ENCODE assay signal across 18 mouse cellular contexts in the genomic region with DNA sequence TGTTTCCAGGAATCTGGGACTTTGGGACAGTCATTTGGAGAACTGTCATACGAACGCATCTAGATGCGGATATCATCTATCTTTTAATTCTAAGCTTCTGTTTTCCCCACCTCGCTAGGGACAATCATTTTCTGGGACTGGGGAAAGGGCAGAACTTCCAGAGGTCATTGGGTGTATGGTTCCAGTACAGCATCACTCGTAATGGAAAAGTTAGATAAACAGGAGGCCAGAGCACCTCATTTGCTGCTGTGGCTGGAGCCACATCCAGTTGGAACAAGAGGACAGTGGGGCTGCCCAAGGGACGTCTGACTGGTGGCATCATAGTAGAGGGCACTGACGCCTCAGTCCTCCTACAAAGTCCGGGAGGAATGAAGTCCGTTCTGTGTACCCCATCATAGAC. TPM values are rescaled to one million over a fixed set of nuclear protein-coding genes. Genes with fewer than 3 reads are reported as not detected.
DNase-seq lines count a peak whose midpoint lies in the region; ATAC-seq and TF ChIP-seq lines count a peak whose summit lies in the region.
"Had no signal": no experiment of that assay in that cellular context is flagged by ENCODE, and none has a peak within 500 bp of the region (broad histone marks: within the 10 kb centered on the region; RNA-seq: fewer than 3 reads in every experiment).

No protein-coding gene starts in this region.

- TF ChIP-seq EP300 in heart, adult 2 months (IDR thresholded peaks at IDR 0.05; ENCODE audit: insufficient read depth, low read depth, low read length), result no peak
- TF ChIP-seq EP300 in liver, postnatal 0 days (IDR thresholded peaks at IDR 0.05; ENCODE audit: low read depth), result no peak

- H3K4me3 ChIP-seq in heart, adult 2 months, result no peak overlapping the region
- no peak overlapping the region for H3K4me3 ChIP-seq in liver, postnatal 0 days (ENCODE audit: low read depth, low read length)
- H3K4me3 ChIP-seq in liver, embryonic 12.5 days, result no peak overlapping the region
- no peak overlapping the region for H3K4me3 ChIP-seq in thymus, adult 2 months (ENCODE audit: control insufficient read depth, insufficient read depth, low read length)
- no peak overlapping the region for H3K4me3 ChIP-seq in forebrain, embryonic 13.5 days
- H3K4me3 ChIP-seq: embryonic facial prominence, embryonic 13.5 days; forebrain, embryonic 12.5 days; hindbrain, embryonic 15.5 days had no signal

- no peaks in the 10 kb centered on the region for H3K79me2 ChIP-seq in heart, adult 2 months (replicated peaks; ENCODE audit: control insufficient read depth, insufficient read depth, low read length)

- no peak for DNase-seq in heart, adult 2 months
- no peak for DNase-seq in heart, adult 8-10 months (ENCODE audit: low spot score)
- DNase-seq in liver, postnatal 0 days, result no peak
- no peak for DNase-seq in thymus, adult 2 months
- no peak for DNase-seq in thymus, postnatal 10 days (ENCODE audit: low spot score in 2 of 2)
- DNase-seq: adrenal gland, postnatal 14 days; cerebellum, adult 18-20 months; cerebellum, adult 9-11 months; cerebellum, postnatal 36 days; forebrain, postnatal 0 days; gastrocnemius, postnatal 14 days; heart, postnatal 36 days had no signal

- H3K9ac ChIP-seq in heart, adult 2 months (ENCODE audit: low read depth, low read length), result no peak overlapping the region
- no peak overlapping the region for H3K9ac ChIP-seq in liver, postnatal 0 days (replicated peaks)
- no peak overlapping the region for H3K9ac ChIP-seq in liver, embryonic 12.5 days
- no peak overlapping the region for H3K9ac ChIP-seq in forebrain, embryonic 13.5 days
- H3K9ac ChIP-seq: embryonic facial prominence, embryonic 13.5 days; forebrain, embryonic 12.5 days; forebrain, postnatal 0 days; hindbrain, embryonic 15.5 days had no signal

- TF ChIP-seq POLR2A in heart, adult 2 months (IDR thresholded peaks at IDR 0.05; ENCODE audit: insufficient read depth, low read depth, low read length), result no peak
- no peak for TF ChIP-seq POLR2A in thymus, adult 2 months (IDR thresholded peaks at IDR 0.05; ENCODE audit: control insufficient read depth, extremely low read depth, insufficient read depth, low read length, poor library complexity)

- no peaks in the 10 kb centered on the region for H3K9me3 ChIP-seq in liver, postnatal 0 days (ENCODE audit: low read length)
- H3K9me3 ChIP-seq in liver, embryonic 12.5 days (replicated peaks), result no peaks in the 10 kb centered on the region
- no peaks in the 10 kb centered on the region for H3K9me3 ChIP-seq in forebrain, embryonic 13.5 days (replicated peaks)
- H3K9me3 ChIP-seq: embryonic facial prominence, embryonic 13.5 days; forebrain, embryonic 12.5 days; hindbrain, embryonic 15.5 days had no signal

- H3K4me2 ChIP-seq in liver, postnatal 0 days (ENCODE audit: low read depth, low read length), result no peak overlapping the region
- no peak overlapping the region for H3K4me2 ChIP-seq in liver, embryonic 12.5 days
- no peak overlapping the region for H3K4me2 ChIP-seq in forebrain, embryonic 13.5 days
- H3K4me2 ChIP-seq: embryonic facial prominence, embryonic 13.5 days; forebrain, embryonic 12.5 days; hindbrain, embryonic 15.5 days had no signal

- H3K36me3 ChIP-seq in heart, adult 2 months (ENCODE audit: control insufficient read depth, insufficient read depth, low read length), result no peaks in the 10 kb centered on the region; the same call in 1 of the 2 replicates
- H3K36me3 ChIP-seq in liver, postnatal 0 days (replicated peaks; ENCODE audit: insufficient read depth, low read length), result no peaks in the 10 kb centered on the region
- no peaks in the 10 kb centered on the region for H3K36me3 ChIP-seq in liver, embryonic 12.5 days
- H3K36me3 ChIP-seq in thymus, adult 2 months (ENCODE audit: control insufficient read depth, insufficient read depth, low read length), result no peaks in the 10 kb centered on the region
- no peaks in the 10 kb centered on the region for H3K36me3 ChIP-seq in forebrain, embryonic 13.5 days (ENCODE audit: poor library complexity, severe bottlenecking)
- H3K36me3 ChIP-seq: embryonic facial prominence, embryonic 13.5 days; forebrain, embryonic 12.5 days; hindbrain, embryonic 15.5 days had no signal

- peak overlapping the region; percentile 78; the same call in 1 of the 2 replicates for H3K27ac ChIP-seq in heart, adult 2 months
- H3K27ac ChIP-seq in liver, postnatal 0 days (ENCODE audit: low read depth), result 0 out of 2 replicates have a peak overlapping the region, but pooled peaks have one; percentile 55
- no peak overlapping the region for H3K27ac ChIP-seq in liver, embryonic 12.5 days
- peak overlapping the region; percentile 53 for H3K27ac ChIP-seq in thymus, adult 2 months (ENCODE audit: control insufficient read depth, insufficient read depth, low read length)
- no peak overlapping the region for H3K27ac ChIP-seq in forebrain, embryonic 13.5 days
- H3K27ac ChIP-seq: forebrain, embryonic 12.5 days; hindbrain, embryonic 15.5 days had no signal

- intact Hi-C loops in heart, adult 2 months (cut with DNase I), result loop anchor here (5.0 kb wide), 1 partner anchor 78 kb away; no protein-coding TSS in a partner anchor

- 84% methylated on average over 9 of the region's 9 CpGs for WGBS in heart, adult 2 months
- WGBS in liver, postnatal 0 days (ENCODE audit: insufficient replicate concordance), result 70% methylated on average over 9 of the region's 9 CpGs
- 70% methylated on average over 9 of the region's 9 CpGs for WGBS in liver, embryonic 12.5 days (ENCODE audit: insufficient replicate concordance)
- WGBS in thymus, adult 2 months, result 96% methylated on average over 9 of the region's 9 CpGs
- 89% methylated on average over 9 of the region's 9 CpGs for WGBS in forebrain, embryonic 13.5 days

- peaks cover 15% of the 10 kb centered on the region for H3K4me1 ChIP-seq in heart, adult 2 months (ENCODE audit: control insufficient read depth, insufficient read depth, low read length)
- peaks cover 4% of the 10 kb centered on the region; the same call in 1 of the 2 replicates for H3K4me1 ChIP-seq in liver, postnatal 0 days (ENCODE audit: insufficient read depth)
- H3K4me1 ChIP-seq in liver, embryonic 12.5 days, result peaks cover 10% of the 10 kb centered on the region
- H3K4me1 ChIP-seq in thymus, adult 2 months (replicated peaks; ENCODE audit: control insufficient read depth, insufficient read depth, low read length), result peaks cover 65% of the 10 kb centered on the region
- no peaks in the 10 kb centered on the region for H3K4me1 ChIP-seq in forebrain, embryonic 13.5 days
- H3K4me1 ChIP-seq: hindbrain, embryonic 15.5 days had no signal

- H3K27me3 ChIP-seq in heart, adult 2 months (ENCODE audit: control insufficient read depth, insufficient read depth, low read length), result no peaks in the 10 kb centered on the region
- H3K27me3 ChIP-seq in liver, postnatal 0 days (ENCODE audit: insufficient read depth, low read length), result no peaks in the 10 kb centered on the region; the same call in 1 of the 2 replicates
- 0 out of 2 replicates have a peak, but pooled peaks cover 12% of the 10 kb centered on the region for H3K27me3 ChIP-seq in liver, embryonic 12.5 days (replicated peaks)
- H3K27me3 ChIP-seq in thymus, adult 2 months (ENCODE audit: control insufficient read depth, insufficient read depth, low read length), result no peaks in the 10 kb centered on the region
- H3K27me3 ChIP-seq in forebrain, embryonic 13.5 days, result 0 out of 2 replicates have a peak, but pooled peaks cover 6% of the 10 kb centered on the region
- H3K27me3 ChIP-seq: embryonic facial prominence, embryonic 13.5 days had no signal

- no peak for ATAC-seq in liver, postnatal 0 days
- no peak for ATAC-seq in liver, embryonic 12.5 days
- ATAC-seq in forebrain, embryonic 13.5 days, result no peak
- ATAC-seq: forebrain, postnatal 0 days; inflammation-experienced regulatory T-cells, adult 6 months had no signal

- TF ChIP-seq CTCF in heart, adult 2 months (IDR thresholded peaks at IDR 0.05), result no peak
- no peak for TF ChIP-seq CTCF in liver, postnatal 0 days (IDR thresholded peaks at IDR 0.05; ENCODE audit: low read depth)
- TF ChIP-seq CTCF in thymus, adult 2 months (IDR thresholded peaks at IDR 0.05; ENCODE audit: borderline replicate concordance, control insufficient read depth, extremely low read depth, insufficient read depth, low read length, poor library complexity), result no peak

RNA-seq across cellular contexts. Expression of a gene that starts 21.8 kb away (rescaled TPM):
- total RNA-seq in heart, adult 2 months (2021), result 10 to 100 TPM; 40.7 to 48.7 TPM
- polyA plus RNA-seq in heart, adult 2 months (2012; rRNA removed), result 22.6 and 39.6 TPM in 2 replicates
- total RNA-seq in heart, adult 8-10 months (2022), result 10 to 100 TPM; 38.1 to 53.7 (median 46.6) TPM
- 14.6 and 18.1 TPM in 2 replicates for polyA plus RNA-seq in liver, postnatal 0 days (2015; fragmentation: Nextera tagmentation; extraction: Ambion mirVana)
- polyA plus RNA-seq in liver, embryonic 12.5 days (2016; fragmentation: Nextera tagmentation; extraction: Ambion mirVana), result 24.2 and 25.4 TPM in 2 replicates
- 272 and 400 TPM in 2 replicates for polyA plus RNA-seq in thymus, adult 2 months (2012; rRNA removed)
- polyA plus RNA-seq in forebrain, embryonic 13.5 days (2015; fragmentation: Nextera tagmentation; extraction: Ambion mirVana), result 16.0 and 16.7 TPM in 2 replicates

Comparison
In these comparisons a context has a peak if more than half of its experiments do, and no peak if none do; other contexts are left out.
1. H3K27ac ChIP-seq: peak in heart, adult 2 months (single experiment), liver, postnatal 0 days (single experiment) and thymus, adult 2 months (single experiment); none in liver, embryonic 12.5 days (single experiment) and forebrain, embryonic 13.5 days (single experiment).